In the genomic region with DNA sequence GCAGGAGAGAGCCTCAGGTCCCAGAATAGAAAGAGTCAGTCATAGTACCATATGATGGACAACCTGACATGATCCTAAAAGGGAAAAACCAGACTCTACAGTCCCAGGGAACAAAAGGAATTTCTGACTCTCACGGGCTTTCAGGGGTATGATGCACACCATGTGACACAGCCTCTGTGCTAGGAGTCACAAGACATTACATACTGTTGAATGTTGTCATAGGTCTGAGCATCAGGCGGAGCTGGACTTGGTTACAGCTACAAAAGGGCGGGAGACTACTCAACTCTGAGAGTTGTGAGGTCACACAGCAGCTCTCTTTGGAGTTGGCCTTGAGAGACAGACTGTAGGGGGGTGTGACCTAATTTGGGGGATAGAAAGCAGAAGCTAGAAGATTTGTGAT, we compare ENCODE assay signal across 25 mouse cellular contexts.
"Had no signal": no experiment of that assay in that cellular context is flagged by ENCODE, and none has a peak within 500 bp of the region (broad histone marks: within the 10 kb centered on the region; RNA-seq: fewer than 3 reads in every experiment).

No protein-coding gene starts in this region.

- H3K27ac ChIP-seq: gastrocnemius, adult 2 months; heart, embryonic 10.5 days; hindbrain, embryonic 13.5 days; hindbrain, embryonic 15.5 days; hindbrain, postnatal 0 days; kidney, embryonic 15.5 days; kidney, postnatal 0 days; layer of hippocampus, adult 2 months; left cerebral cortex, adult 2 months; limb, embryonic 13.5 days; limb, embryonic 15.5 days; liver, embryonic 12.5 days; liver, embryonic 14.5 days had no signal

- H3K9ac ChIP-seq: heart, embryonic 12.5 days; hindbrain, embryonic 13.5 days; hindbrain, embryonic 15.5 days; kidney, embryonic 15.5 days; limb, embryonic 13.5 days; limb, embryonic 15.5 days; liver, embryonic 12.5 days; liver, embryonic 14.5 days had no signal

- H3K4me3 ChIP-seq: gastrocnemius, adult 2 months; heart, embryonic 10.5 days; heart, embryonic 12.5 days; hindbrain, embryonic 13.5 days; hindbrain, embryonic 15.5 days; kidney, embryonic 15.5 days; layer of hippocampus, adult 2 months; left cerebral cortex, adult 2 months; limb, embryonic 13.5 days; limb, embryonic 15.5 days; liver, embryonic 12.5 days had no signal

- H3K4me2 ChIP-seq: heart, embryonic 12.5 days; hindbrain, embryonic 13.5 days; hindbrain, embryonic 15.5 days; kidney, embryonic 15.5 days; limb, embryonic 13.5 days; limb, embryonic 15.5 days; liver, embryonic 12.5 days had no signal

- H3K27me3 ChIP-seq: heart, embryonic 12.5 days; hindbrain, embryonic 13.5 days; hindbrain, embryonic 15.5 days; kidney, embryonic 15.5 days; limb, embryonic 13.5 days; limb, embryonic 15.5 days; liver, embryonic 12.5 days had no signal

- H3K9me3 ChIP-seq: heart, embryonic 10.5 days; heart, embryonic 12.5 days; hindbrain, embryonic 13.5 days; hindbrain, embryonic 15.5 days; kidney, embryonic 15.5 days; limb, embryonic 13.5 days; limb, embryonic 15.5 days; liver, embryonic 12.5 days had no signal

- H3K36me3 ChIP-seq: heart, embryonic 10.5 days; heart, embryonic 12.5 days; hindbrain, embryonic 13.5 days; hindbrain, embryonic 15.5 days; kidney, embryonic 15.5 days; limb, embryonic 13.5 days; limb, embryonic 15.5 days; liver, embryonic 12.5 days had no signal

- H3K4me1 ChIP-seq: heart, embryonic 10.5 days; heart, embryonic 12.5 days; hindbrain, embryonic 13.5 days; hindbrain, embryonic 15.5 days; kidney, embryonic 15.5 days; limb, embryonic 13.5 days; limb, embryonic 15.5 days; liver, embryonic 12.5 days had no signal

- ATAC-seq: hindbrain, postnatal 0 days; intestine, embryonic 16.5 days; liver, embryonic 12.5 days had no signal

- DNase-seq: gastrocnemius, adult 2 months; gastrocnemius, postnatal 10 days; gastrocnemius, postnatal 36 days; heart, adult 18-20 months; heart, postnatal 10 days; heart, postnatal 36 days; kidney, adult 11 months; kidney, adult 2 months; kidney, adult 9 months; kidney, postnatal 14 days; kidney, postnatal 36 days had no signal
